Mouse (Mus musculus): ENCODE data around the gene Gm20481. TPM values are rescaled to one million over a fixed set of nuclear protein-coding genes. Genes with fewer than 3 reads are reported as not detected.

Gm20481 gene
- polyA plus RNA-seq, 1 experiment from 2014 or later: not detected

DNA sequence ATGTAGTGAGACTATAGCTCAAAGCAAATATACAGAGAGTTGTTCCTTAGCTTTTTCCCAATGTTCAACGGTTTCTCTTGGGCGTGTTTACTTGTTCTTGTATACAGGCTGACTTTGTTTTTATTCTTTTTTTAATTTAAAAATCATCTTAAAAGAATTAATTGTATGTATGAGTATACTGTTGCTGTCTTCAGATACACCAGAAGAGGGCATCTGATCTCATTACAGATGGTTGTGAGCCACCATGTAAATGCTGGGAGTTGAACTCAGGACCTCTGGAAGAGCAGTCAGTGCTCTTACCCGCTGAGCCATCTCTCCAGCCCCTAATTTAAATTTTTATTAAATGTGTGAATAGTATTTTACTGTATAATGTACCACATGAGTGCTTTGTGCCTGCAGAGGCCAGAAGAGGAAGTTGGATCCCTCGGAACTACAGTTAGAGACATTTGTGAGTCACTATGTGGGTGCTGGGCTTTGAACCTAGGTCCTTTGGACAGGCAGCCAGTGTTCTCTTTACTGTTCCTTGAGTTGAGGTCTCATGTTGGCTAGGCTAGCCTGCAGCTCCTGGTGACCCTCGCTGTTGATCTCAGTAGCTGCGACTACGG lies 37.8 kb downstream of the Gm20481 start:
- no peak overlapping the region for H3K27ac ChIP-seq (ENCODE audit: low read depth)
- no peaks in the 10 kb centered on the region for H3K27me3 ChIP-seq (replicated peaks; ENCODE audit: control insufficient read depth, insufficient read depth, low read length)
- no peaks in the 10 kb centered on the region for H3K9me3 ChIP-seq (ENCODE audit: control insufficient read depth, low read length)
- H3K4me2 ChIP-seq (ENCODE audit: low read length): no peak overlapping the region
- DNase-seq (ENCODE audit: low spot score): no peak
- peaks cover 10% of the 10 kb centered on the region for H3K4me1 ChIP-seq (replicated peaks; ENCODE audit: control insufficient read depth, insufficient read depth, low read length)
- no peak overlapping the region for H3K9ac ChIP-seq (ENCODE audit: low read length)
- H3K36me3 ChIP-seq (ENCODE audit: control insufficient read depth, insufficient read depth, low read length): peaks cover 84% of the 10 kb centered on the region
- ATAC-seq (replicated peaks; ENCODE audit: low FRiP score, low TSS enrichment, low read depth): no peak
- 93% methylated on average over 7 of the region's 7 CpGs for WGBS
- H3K4me3 ChIP-seq (ENCODE audit: low read depth, low read length): no peak overlapping the region

GRCm38 (mm10) chr17:35009586-35009985 lies 39.9 kb downstream of the Gm20481 start:
- Histone ChIP-seq H3K27ac (ENCODE audit: low read depth) (no peak overlapping the region), H3K36me3 (ENCODE audit: control insufficient read depth, insufficient read depth, low read length) (peaks cover 98% of the 10 kb centered on the region), H3K4me2 (ENCODE audit: low read length) (no peak overlapping the region), H3K9ac (ENCODE audit: low read length) (no peak overlapping the region), H3K27me3 (replicated peaks; ENCODE audit: control insufficient read depth, insufficient read depth, low read length) (no peaks in the 10 kb centered on the region), H3K4me3 (ENCODE audit: low read depth, low read length) (no peak overlapping the region), H3K4me1 (replicated peaks; ENCODE audit: control insufficient read depth, insufficient read depth, low read length) (no peaks in the 10 kb centered on the region), H3K9me3 (ENCODE audit: control insufficient read depth, low read length) (no peaks in the 10 kb centered on the region)
- no peak for ATAC-seq (replicated peaks; ENCODE audit: low FRiP score, low TSS enrichment, low read depth)
- 87% methylated on average over 7 of the region's 7 CpGs for WGBS
- DNase-seq (ENCODE audit: low spot score): no peak

DNA sequence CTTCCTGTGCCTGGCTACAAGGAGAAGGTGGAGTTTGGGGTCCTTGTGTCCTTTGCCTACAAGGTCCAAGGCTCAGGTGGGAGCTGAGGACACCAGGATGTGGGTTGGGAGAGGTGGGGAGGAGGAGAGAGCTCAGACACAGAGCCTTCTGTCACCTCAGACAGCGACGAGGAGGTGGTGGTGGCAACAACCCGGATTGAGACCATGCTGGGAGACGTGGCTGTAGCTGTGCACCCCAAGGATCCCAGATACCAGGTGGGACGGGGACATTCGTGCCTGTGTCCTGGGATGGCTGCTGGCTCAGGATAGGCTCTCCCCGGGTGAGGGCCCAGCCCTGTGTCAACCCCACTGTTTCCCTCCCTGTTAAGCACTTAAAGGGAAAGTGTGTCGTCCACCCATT lies 41.7 kb downstream of the Gm20481 start:
- WGBS: 93% methylated on average over 8 of the region's 8 CpGs
- H3K9me3 ChIP-seq (ENCODE audit: control insufficient read depth, low read length): no peaks in the 10 kb centered on the region
- no peak overlapping the region for H3K9ac ChIP-seq (ENCODE audit: low read length)
- H3K4me3 ChIP-seq (ENCODE audit: low read depth, low read length): no peak overlapping the region
- H3K27me3 ChIP-seq (replicated peaks; ENCODE audit: control insufficient read depth, insufficient read depth, low read length): no peaks in the 10 kb centered on the region
- H3K4me2 ChIP-seq (ENCODE audit: low read length): no peak overlapping the region
- peaks cover 99% of the 10 kb centered on the region for H3K36me3 ChIP-seq (ENCODE audit: control insufficient read depth, insufficient read depth, low read length)
- H3K4me1 ChIP-seq (replicated peaks; ENCODE audit: control insufficient read depth, insufficient read depth, low read length): no peaks in the 10 kb centered on the region
- ATAC-seq (replicated peaks; ENCODE audit: low FRiP score, low TSS enrichment, low read depth) (no peak), DNase-seq (ENCODE audit: low spot score) (no peak)
- H3K27ac ChIP-seq (ENCODE audit: low read depth): no peak overlapping the region

DNA sequence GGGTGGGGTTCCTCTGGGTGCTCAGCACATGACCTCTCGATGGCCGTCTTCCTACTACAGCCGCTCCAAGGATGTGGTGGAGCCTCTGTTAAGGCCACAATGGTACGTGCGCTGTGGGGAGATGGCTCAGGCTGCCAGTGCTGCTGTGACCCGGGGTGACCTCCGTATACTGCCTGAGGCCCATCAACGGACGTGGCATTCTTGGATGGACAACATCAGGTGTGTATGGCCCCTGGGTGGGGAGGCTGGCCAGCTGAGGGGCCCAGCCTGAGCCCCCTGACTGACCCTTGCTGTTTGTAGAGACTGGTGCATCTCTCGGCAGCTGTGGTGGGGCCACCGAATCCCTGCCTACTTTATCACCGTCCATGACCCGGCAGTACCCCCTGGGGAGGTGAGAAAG lies 42.7 kb downstream of the Gm20481 start:
- Histone ChIP-seq H3K4me3 (ENCODE audit: low read depth, low read length) (no peak overlapping the region), H3K9me3 (ENCODE audit: control insufficient read depth, low read length) (no peaks in the 10 kb centered on the region), H3K36me3 (ENCODE audit: control insufficient read depth, insufficient read depth, low read length) (peaks cover 97% of the 10 kb centered on the region), H3K4me1 (replicated peaks; ENCODE audit: control insufficient read depth, insufficient read depth, low read length) (no peaks in the 10 kb centered on the region), H3K27me3 (replicated peaks; ENCODE audit: control insufficient read depth, insufficient read depth, low read length) (no peaks in the 10 kb centered on the region), H3K4me2 (ENCODE audit: low read length) (no peak overlapping the region), H3K9ac (ENCODE audit: low read length) (no peak overlapping the region), H3K27ac (ENCODE audit: low read depth) (no peak overlapping the region)
- no peak for DNase-seq (ENCODE audit: low spot score)
- WGBS: 87% methylated on average over 13 of the region's 13 CpGs
- no peak for ATAC-seq (replicated peaks; ENCODE audit: low FRiP score, low TSS enrichment, low read depth)

GRCm38 (mm10) chr17:35013221-35013620 lies 43.5 kb downstream of the Gm20481 start:
- Histone ChIP-seq H3K27me3 (replicated peaks; ENCODE audit: control insufficient read depth, insufficient read depth, low read length) (no peaks in the 10 kb centered on the region), H3K4me1 (replicated peaks; ENCODE audit: control insufficient read depth, insufficient read depth, low read length) (no peaks in the 10 kb centered on the region), H3K4me2 (ENCODE audit: low read length) (no peak overlapping the region), H3K27ac (ENCODE audit: low read depth) (no peak overlapping the region), H3K9me3 (ENCODE audit: control insufficient read depth, low read length) (no peaks in the 10 kb centered on the region), H3K9ac (ENCODE audit: low read length) (no peak overlapping the region), H3K4me3 (ENCODE audit: low read depth, low read length) (no peak overlapping the region), H3K36me3 (ENCODE audit: control insufficient read depth, insufficient read depth, low read length) (peaks cover 89% of the 10 kb centered on the region)
- 0 out of 2 replicates have a peak, but pooled peaks have one; percentile 20 for ATAC-seq (replicated peaks; ENCODE audit: low FRiP score, low TSS enrichment, low read depth)
- DNase-seq (ENCODE audit: low spot score): no peak
- 78% methylated on average over 6 of the region's 6 CpGs for WGBS

GRCm38 (mm10) chr17:35015296-35015695 lies 45.6 kb downstream of the Gm20481 start:
- Histone ChIP-seq H3K9me3 (ENCODE audit: control insufficient read depth, low read length) (no peaks in the 10 kb centered on the region), H3K4me3 (ENCODE audit: low read depth, low read length) (no peak overlapping the region), H3K36me3 (ENCODE audit: control insufficient read depth, insufficient read depth, low read length) (peaks cover 68% of the 10 kb centered on the region), H3K4me1 (replicated peaks; ENCODE audit: control insufficient read depth, insufficient read depth, low read length) (no peaks in the 10 kb centered on the region), H3K27ac (ENCODE audit: low read depth) (no peak overlapping the region), H3K4me2 (ENCODE audit: low read length) (no peak overlapping the region), H3K27me3 (replicated peaks; ENCODE audit: control insufficient read depth, insufficient read depth, low read length) (no peaks in the 10 kb centered on the region), H3K9ac (ENCODE audit: low read length) (no peak overlapping the region)
- DNase-seq (ENCODE audit: low spot score) (no peak), ATAC-seq (replicated peaks; ENCODE audit: low FRiP score, low TSS enrichment, low read depth) (no peak)
- 94% methylated on average over 16 of the region's 16 CpGs for WGBS

GRCm38 (mm10) chr17:35016376-35016775 lies 46.7 kb downstream of the Gm20481 start, which contains the start of gene Vwa7:
Gene Vwa7 (plus strand): TSS chr17:35016579.
- 56% methylated on average over 12 of the region's 12 CpGs for WGBS
- no peaks in the 10 kb centered on the region for H3K27me3 ChIP-seq (replicated peaks; ENCODE audit: control insufficient read depth, insufficient read depth, low read length)
- H3K4me3 ChIP-seq (ENCODE audit: low read depth, low read length): no peak within 1 kb of the TSS
- H3K4me2 ChIP-seq (ENCODE audit: low read length): no peak within 1 kb of the TSS
- H3K36me3 ChIP-seq (ENCODE audit: control insufficient read depth, insufficient read depth, low read length): peaks cover 57% of the 10 kb centered on the region
- H3K9ac ChIP-seq (ENCODE audit: low read length): no peak within 1 kb of the TSS
- ATAC-seq (replicated peaks; ENCODE audit: low FRiP score, low TSS enrichment, low read depth): peak; percentile 47
- H3K27ac ChIP-seq (ENCODE audit: low read depth): no peak within 1 kb of the TSS
- no peak for DNase-seq (ENCODE audit: low spot score)
- H3K4me1 ChIP-seq (replicated peaks; ENCODE audit: control insufficient read depth, insufficient read depth, low read length): peaks cover 2% of the 10 kb centered on the region; the same call in 1 of the 2 replicates
- H3K9me3 ChIP-seq (ENCODE audit: control insufficient read depth, low read length): no peaks in the 10 kb centered on the region

DNA sequence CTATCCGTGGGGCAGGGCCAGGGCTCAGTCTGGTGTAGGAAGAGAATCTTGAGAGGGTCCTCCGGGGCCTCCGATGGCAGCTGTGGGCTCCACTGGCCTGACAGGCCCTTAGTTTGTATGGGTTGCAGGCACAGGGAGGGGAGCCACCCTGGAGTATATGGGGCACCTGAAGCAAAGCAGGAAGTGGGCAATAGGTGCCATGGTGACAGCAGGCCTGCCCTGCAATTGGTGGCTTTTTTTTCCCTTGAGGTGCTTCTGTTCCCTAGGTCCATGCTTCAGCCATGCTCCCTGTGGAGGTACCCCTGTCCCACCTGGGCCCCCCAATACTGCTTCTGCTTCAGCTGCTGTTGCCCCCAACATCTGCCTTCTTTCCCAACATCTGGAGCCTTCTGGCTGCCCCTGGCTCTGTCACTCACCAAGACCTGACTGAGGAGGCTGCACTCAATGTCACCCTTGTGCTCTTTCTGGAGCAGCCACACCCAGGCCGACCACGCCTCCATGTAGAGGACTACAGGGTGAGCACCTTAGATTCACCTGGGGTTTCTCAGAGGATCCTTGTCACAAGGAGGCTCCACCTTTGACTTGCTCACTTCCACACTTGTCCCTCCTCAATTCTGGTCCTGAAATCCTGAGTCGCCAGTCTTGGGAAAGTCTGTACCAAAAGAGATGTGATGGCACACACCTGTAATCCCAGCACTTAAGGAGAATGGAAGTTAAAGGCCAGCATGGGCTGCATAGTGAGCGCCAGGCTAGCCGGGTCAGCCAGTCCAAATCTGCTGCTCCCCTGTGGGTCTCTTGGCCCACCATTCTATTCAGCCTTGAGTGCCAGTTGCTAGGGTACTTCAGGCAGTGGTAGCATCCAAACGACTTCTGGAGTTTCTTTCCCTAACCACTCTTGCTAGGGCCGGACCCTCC lies 47.3 kb downstream of the Gm20481 start:
- 81% methylated on average over 10 of the region's 10 CpGs for WGBS
- DNase-seq (ENCODE audit: low spot score): no peak
- Histone ChIP-seq H3K27ac (ENCODE audit: low read depth) (no peak overlapping the region), H3K9ac (ENCODE audit: low read length) (no peak overlapping the region), H3K4me2 (ENCODE audit: low read length) (no peak overlapping the region), H3K4me3 (ENCODE audit: low read depth, low read length) (no peak overlapping the region), H3K9me3 (ENCODE audit: control insufficient read depth, low read length) (no peaks in the 10 kb centered on the region), H3K36me3 (ENCODE audit: control insufficient read depth, insufficient read depth, low read length) (peaks cover 51% of the 10 kb centered on the region), H3K4me1 (replicated peaks; ENCODE audit: control insufficient read depth, insufficient read depth, low read length) (peaks cover 6% of the 10 kb centered on the region; the same call in 1 of the 2 replicates), H3K27me3 (replicated peaks; ENCODE audit: control insufficient read depth, insufficient read depth, low read length) (no peaks in the 10 kb centered on the region)
- no peak for ATAC-seq (replicated peaks; ENCODE audit: low FRiP score, low TSS enrichment, low read depth)

All from intestine, embryonic 14.5 days (tissue).